Mouse (Mus musculus): Measurements from ENCODE around the gene Rabep2.

GRCm38 (mm10) chr7:126397822-126398221, 30.7 kb upstream of the Rabep2 start:
- TF ChIP-seq CTCF (IDR thresholded peaks at IDR 0.05; ENCODE audit: low read depth, low read length) (no peak), TAL1 (conservative IDR thresholded peaks at IDR 0.05; ENCODE audit: low read depth, low read length) (no peak), GATA1 (IDR thresholded peaks at IDR 0.05; ENCODE audit: borderline replicate concordance, low read length) (no peak)

Measured in G1E (cell line).